15 mouse cellular contexts compared by ENCODE assay signal in the genomic region with DNA sequence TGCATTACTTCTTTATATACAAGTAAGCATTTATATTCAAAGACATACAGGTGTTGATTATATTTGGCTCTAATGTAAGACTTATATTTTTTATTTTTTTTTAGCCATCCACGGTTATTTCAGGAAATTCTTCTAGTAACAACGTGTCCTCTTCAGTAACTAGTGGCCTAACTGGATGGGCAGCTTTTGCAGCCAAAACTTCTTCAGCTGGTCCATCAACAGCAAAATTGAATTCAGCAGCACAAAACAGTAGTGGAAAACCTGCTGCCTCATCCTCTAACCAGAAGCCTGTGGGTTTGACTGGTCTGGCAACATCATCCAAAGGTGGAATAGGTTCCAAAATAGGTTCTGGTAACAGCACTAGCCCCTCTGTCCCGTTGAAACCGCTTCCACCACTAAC.
"Had no signal": no experiment of that assay in that cellular context is flagged by ENCODE, and none has a peak within 500 bp of the region (broad histone marks: within the 10 kb centered on the region; RNA-seq: fewer than 3 reads in every experiment).

No protein-coding gene starts in this region.

- H3K4me3 ChIP-seq: left cerebral cortex, adult 2 months; limb, embryonic 10.5 days; liver, embryonic 15.5 days; midbrain, embryonic 10.5 days; myocyte; neural tube, embryonic 15.5 days had no signal

- H3K9me3 ChIP-seq: limb, embryonic 10.5 days; liver, embryonic 15.5 days; midbrain, embryonic 10.5 days; neural tube, embryonic 15.5 days had no signal

- H3K9ac ChIP-seq: liver, embryonic 15.5 days; neural tube, embryonic 15.5 days had no signal

- H3K27ac ChIP-seq: hindbrain, postnatal 0 days; left cerebral cortex, adult 2 months; limb, embryonic 10.5 days; liver, embryonic 15.5 days; midbrain, embryonic 10.5 days; neural tube, embryonic 15.5 days had no signal

- ATAC-seq: hindbrain, postnatal 0 days had no signal

- H3K4me1 ChIP-seq: limb, embryonic 10.5 days; liver, embryonic 15.5 days; midbrain, embryonic 10.5 days; neural tube, embryonic 15.5 days had no signal

- H3K27me3 ChIP-seq: liver, embryonic 15.5 days; neural tube, embryonic 15.5 days had no signal

- H3K4me2 ChIP-seq: liver, embryonic 11.5 days; liver, embryonic 15.5 days; neural tube, embryonic 15.5 days had no signal

- DNase-seq: kidney, adult 11 months; midbrain, embryonic 14.5 days; retina, postnatal 1 day; right cerebral cortex, postnatal 4 days; spleen, adult 18-20 months; thymus, adult 18-20 months; thymus, postnatal 14 days had no signal
